In the genomic region with DNA sequence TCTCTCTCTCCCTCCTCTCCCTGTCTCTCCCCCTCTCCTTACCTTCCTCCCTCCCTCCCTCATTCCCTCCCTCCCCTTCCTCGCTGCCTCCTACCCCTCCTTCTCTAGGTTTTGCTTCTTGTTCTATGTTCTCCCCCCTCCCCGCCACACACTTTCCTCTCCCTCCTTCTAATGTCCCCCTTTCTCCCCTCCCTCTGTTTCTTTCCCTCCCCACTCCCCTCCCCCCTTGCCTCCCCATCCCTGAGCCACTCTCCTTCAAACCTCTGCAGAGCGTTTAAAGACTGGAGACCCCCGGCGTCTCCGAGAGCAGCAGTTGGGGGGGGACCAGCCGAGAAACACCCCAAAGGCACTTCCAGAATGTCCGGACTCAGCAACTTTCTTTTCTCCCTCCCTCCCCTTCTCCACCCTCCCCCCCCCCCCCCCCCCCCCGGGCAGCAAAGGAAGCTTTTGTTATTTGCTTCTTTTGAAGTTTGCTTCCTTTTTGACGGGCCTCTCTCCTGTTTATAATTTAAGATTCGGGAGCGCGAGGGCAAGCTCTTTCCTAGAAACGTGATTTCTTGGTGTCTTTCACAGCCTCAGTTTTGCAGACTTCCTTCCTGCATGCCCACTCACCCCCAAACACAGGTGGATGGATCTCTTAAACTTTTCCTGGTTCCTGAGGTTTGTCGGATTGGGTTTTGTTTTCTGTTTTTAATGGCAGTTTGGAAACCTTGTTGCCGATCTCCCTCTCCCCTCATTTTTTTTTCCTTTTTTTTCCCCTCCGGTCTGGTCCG, we compare ENCODE assay signal across 11 mouse cellular contexts. TPM values are rescaled to one million over a fixed set of nuclear protein-coding genes. Genes with fewer than 3 reads are reported as not detected.
DNase-seq lines count a peak whose midpoint lies in the region; ATAC-seq lines count a peak whose summit lies in the region.
"Had no signal": no experiment of that assay in that cellular context is flagged by ENCODE, and none has a peak within 500 bp of the region (broad histone marks: within the 10 kb centered on the region; RNA-seq: fewer than 3 reads in every experiment).

No protein-coding gene starts in this region.

- peak overlapping the region; percentile 52 for H3K4me2 ChIP-seq in hindbrain, embryonic 14.5 days (replicated peaks)
- H3K4me2 ChIP-seq in neural tube, embryonic 13.5 days: peak overlapping the region; percentile 57
- H3K4me2 ChIP-seq: intestine, embryonic 15.5 days had no signal

- H3K4me3 ChIP-seq in embryonic facial prominence, embryonic 10.5 days: peak overlapping the region; percentile 57
- peak overlapping the region; percentile 51 for H3K4me3 ChIP-seq in hindbrain, embryonic 14.5 days (replicated peaks; ENCODE audit: low read length)
- H3K4me3 ChIP-seq in neural tube, embryonic 13.5 days: peak overlapping the region; percentile 72
- H3K4me3 ChIP-seq: intestine, embryonic 15.5 days had no signal

- DNase-seq in cerebellum, adult 11 months: peak; percentile 50
- DNase-seq in embryonic facial prominence, embryonic 10.5 days (ENCODE audit: low spot score): peak; percentile 45
- DNase-seq in hindbrain, embryonic 14.5 days (ENCODE audit: low spot score): no peak
- no peak for DNase-seq in lung, postnatal 14 days
- DNase-seq in layer of hippocampus, adult 11-12 months (ENCODE audit: low spot score): no peak
- DNase-seq in gastrocnemius, postnatal 4 days (ENCODE audit: low spot score in 2 of 2): no peak

- no peaks in the 10 kb centered on the region for H3K9me3 ChIP-seq in embryonic facial prominence, embryonic 10.5 days
- H3K9me3 ChIP-seq in hindbrain, embryonic 14.5 days (ENCODE audit: control insufficient read depth, low read length): no peaks in the 10 kb centered on the region
- H3K9me3 ChIP-seq in neural tube, embryonic 13.5 days: no peaks in the 10 kb centered on the region
- H3K9me3 ChIP-seq: intestine, embryonic 15.5 days; lung, embryonic 15.5 days had no signal

- no peaks in the 10 kb centered on the region for H3K36me3 ChIP-seq in embryonic facial prominence, embryonic 10.5 days (replicated peaks)
- peaks cover 8% of the 10 kb centered on the region; the same call in 1 of the 2 replicates for H3K36me3 ChIP-seq in hindbrain, embryonic 14.5 days (replicated peaks; ENCODE audit: control insufficient read depth, insufficient read depth)
- H3K36me3 ChIP-seq in neural tube, embryonic 13.5 days: peaks cover 12% of the 10 kb centered on the region
- H3K36me3 ChIP-seq: intestine, embryonic 15.5 days; lung, embryonic 15.5 days had no signal

- peaks cover 13% of the 10 kb centered on the region for H3K4me1 ChIP-seq in embryonic facial prominence, embryonic 10.5 days
- H3K4me1 ChIP-seq in hindbrain, embryonic 14.5 days (replicated peaks; ENCODE audit: control insufficient read depth, insufficient read depth, low read length): no peaks in the 10 kb centered on the region
- H3K4me1 ChIP-seq in neural tube, embryonic 13.5 days (replicated peaks): peaks cover 10% of the 10 kb centered on the region; the same call in 1 of the 2 replicates

- peak overlapping the region; percentile 63 for H3K9ac ChIP-seq in hindbrain, embryonic 14.5 days
- H3K9ac ChIP-seq in neural tube, embryonic 13.5 days: peak overlapping the region; percentile 73
- H3K9ac ChIP-seq: intestine, embryonic 15.5 days; lung, embryonic 15.5 days had no signal

- no peak for ATAC-seq in cerebellum, adult (ENCODE audit: insufficient number of reproducible peaks, low FRiP score, low TSS enrichment)
- ATAC-seq in hindbrain, embryonic 14.5 days (ENCODE audit: low FRiP score): peak; percentile 50
- ATAC-seq in neural tube, embryonic 13.5 days (ENCODE audit: low read depth): peak; percentile 34
- ATAC-seq: intestine, embryonic 15.5 days had no signal

- H3K27me3 ChIP-seq in embryonic facial prominence, embryonic 10.5 days (replicated peaks; ENCODE audit: low read depth, poor library complexity, severe bottlenecking): peaks cover 100% of the 10 kb centered on the region
- H3K27me3 ChIP-seq in hindbrain, embryonic 14.5 days (ENCODE audit: control insufficient read depth, insufficient read depth, low read length): peaks cover 52% of the 10 kb centered on the region
- peaks cover 61% of the 10 kb centered on the region for H3K27me3 ChIP-seq in neural tube, embryonic 13.5 days

- H3K27ac ChIP-seq in embryonic facial prominence, embryonic 10.5 days (replicated peaks): peak overlapping the region; percentile 51
- peak overlapping the region; percentile 96 for H3K27ac ChIP-seq in hindbrain, embryonic 14.5 days
- peak overlapping the region; percentile 99 for H3K27ac ChIP-seq in neural tube, embryonic 13.5 days (replicated peaks)
- H3K27ac ChIP-seq: intestine, embryonic 15.5 days; lung, embryonic 15.5 days had no signal

- WGBS in embryonic facial prominence, embryonic 10.5 days: 1% methylated on average over 18 of the region's 18 CpGs
- WGBS in hindbrain, embryonic 14.5 days: under 1% methylated on average over 17 of the region's 18 CpGs
- WGBS in neural tube, embryonic 13.5 days: 0% methylated on average over 15 of the region's 18 CpGs

RNA-seq across cellular contexts. Expression of gene Zic1, which starts 0.8 kb away (rescaled TPM):
- polyA plus RNA-seq in embryonic facial prominence, embryonic 10.5 days (2016; fragmentation: Nextera tagmentation; extraction: Ambion mirVana): 1.5 and 1.7 TPM in 2 replicates
- polyA plus RNA-seq in hindbrain, embryonic 14.5 days (2014; fragmentation: Nextera tagmentation; extraction: Ambion mirVana): 21.4 and 25.1 TPM in 2 replicates
- polyA plus RNA-seq in neural tube, embryonic 13.5 days (2015; fragmentation: Nextera tagmentation; extraction: Ambion mirVana): 16.5 and 19.9 TPM in 2 replicates
- total RNA-seq in gastrocnemius, postnatal 4 days (2021): 1 to 10 TPM; 2.2 to 2.4 TPM
- total RNA-seq: granulocyte monocyte progenitor cell, adult 5-6 weeks had no signal
- polyA plus RNA-seq: intestine, embryonic 15.5 days had no signal

RNA-seq across cellular contexts. Expression of gene Zic4, which starts 4.2 kb away (rescaled TPM):
- 4.0 and 5.5 TPM in 2 replicates for polyA plus RNA-seq in embryonic facial prominence, embryonic 10.5 days (2016; fragmentation: Nextera tagmentation; extraction: Ambion mirVana)
- polyA plus RNA-seq in hindbrain, embryonic 14.5 days (2014; fragmentation: Nextera tagmentation; extraction: Ambion mirVana): 47.8 and 54.9 TPM in 2 replicates
- polyA plus RNA-seq in neural tube, embryonic 13.5 days (2015; fragmentation: Nextera tagmentation; extraction: Ambion mirVana): 43.0 and 51.6 TPM in 2 replicates
- under 1 TPM; 0.73 to 0.78 TPM for total RNA-seq in gastrocnemius, postnatal 4 days (2021)
- total RNA-seq: granulocyte monocyte progenitor cell, adult 5-6 weeks had no signal
- polyA plus RNA-seq: intestine, embryonic 15.5 days; lung, embryonic 15.5 days had no signal

Comparison
In these comparisons a context has a peak if more than half of its experiments do, and no peak if none do; other contexts are left out.
1. DNase-seq: peak in cerebellum, adult 11 months (single experiment) and embryonic facial prominence, embryonic 10.5 days (single experiment); none in hindbrain, embryonic 14.5 days (single experiment), lung, postnatal 14 days (single experiment), layer of hippocampus, adult 11-12 months (single experiment) and gastrocnemius, postnatal 4 days (0 of 2).
2. Peak in every context shown above with its lines, with median percentiles within 50 percentile points of each other: H3K27ac ChIP-seq and H3K4me3 ChIP-seq.